Mouse (Mus musculus) megakaryocyte, embryonic 14.5 days (primary cell): Measurements from ENCODE around the gene Ispd.

Source experiments
- FLI1 ChIP-seq: IDR thresholded peaks from 2 replicates; pipeline ENCODE4 v1.6.1; 2012; ENCODE audit warnings: low read length, inconsistent platforms, mixed read lengths
- GATA1 ChIP-seq: IDR thresholded peaks from 3 replicates; pipeline ENCODE4 v1.6.1; 2012; ENCODE audit warnings: mixed read lengths, low read length, inconsistent platforms, borderline replicate concordance

- TF ChIP-seq GATA1 (no peak), FLI1 (no peak)
These were observed 312.8 kb downstream of the Ispd start for GRCm38 (mm10) chr12:36694072-36694471.
